Mouse (Mus musculus) erythroblast, embryonic 14.5 days (primary cell): ENCODE data around the gene Vwa7.

ENCODE experiments used
- GATA1 ChIP-seq: IDR thresholded peaks from 2 replicates; pipeline ENCODE4 v1.6.1; 2012; ENCODE audit warnings: low read length, inconsistent platforms, mixed read lengths
- TAL1 ChIP-seq: IDR thresholded peaks from 3 replicates; pipeline ENCODE4 v1.6.1; 2012; ENCODE audit warnings: low read length, inconsistent platforms, mixed read lengths

DNA sequence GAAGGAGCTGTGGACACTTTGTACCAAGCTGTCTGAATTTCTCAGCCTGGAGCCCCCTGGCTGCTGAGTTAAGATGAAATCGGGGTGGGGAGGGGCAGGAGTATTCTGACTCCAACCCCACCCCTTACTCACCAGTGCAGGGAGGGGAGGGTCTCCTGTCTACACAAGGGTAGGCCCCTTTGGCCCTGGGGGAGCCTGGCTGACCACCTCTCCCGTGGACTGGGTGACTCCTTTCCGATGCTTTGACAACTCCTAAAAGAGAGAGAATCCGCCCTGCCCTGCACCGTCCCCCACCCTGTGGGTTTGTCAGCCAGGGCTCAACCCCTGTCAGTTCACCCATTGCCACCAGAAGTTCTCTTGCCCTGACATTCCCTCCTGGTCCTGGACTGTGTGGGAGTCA, 9.8 kb downstream of the Vwa7 start:
- no peak for TF ChIP-seq TAL1
- no peak for TF ChIP-seq GATA1
